Mouse (Mus musculus): ENCODE results near the gene Timm29.

DNA sequence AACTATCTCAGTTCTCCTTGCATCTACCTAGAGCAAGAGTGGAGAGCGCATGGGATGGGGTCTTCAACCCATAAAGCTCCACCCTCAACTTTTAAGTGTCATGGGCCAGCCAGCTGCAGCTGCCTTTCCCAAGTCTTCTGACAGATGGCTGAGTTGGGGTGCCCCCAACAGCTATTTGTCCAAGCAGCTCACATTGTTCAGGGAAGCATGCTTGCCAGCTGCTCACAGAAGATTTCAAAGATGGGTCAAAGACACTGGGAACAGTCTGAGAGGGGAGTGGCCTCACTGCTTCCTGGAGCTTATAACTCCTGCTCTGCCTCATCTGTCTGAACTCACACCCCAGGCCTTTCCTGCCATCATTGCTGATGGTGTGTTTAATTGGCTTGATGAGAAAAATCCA lies 16.2 kb upstream of the Timm29 start:
- TF ChIP-seq GATA1 (IDR thresholded peaks at IDR 0.05; ENCODE audit: low read length) (no peak), TAL1 (IDR thresholded peaks at IDR 0.05; ENCODE audit: low read length) (no peak)

Data from erythroblast, embryonic 14.5 days (primary cell).